Mouse (Mus musculus) ovary, adult 18-20 months (tissue): Measurements from ENCODE around the gene Sema4b.

ENCODE experiments used
- DNase-seq: peaks from one replicate; pipeline ENCODE4 v3.0.0; 2022; ENCODE audit warnings: low spot score, mixed read lengths

Gene Sema4b

GRCm38 (mm10) chr7:80216566-80216965 lies 29.9 kb downstream of the Sema4b start:
- DNase-seq: no peak

- DNase-seq: no peak
Measured at GRCm38 (mm10) chr7:80218666-80219065, 32.0 kb downstream of the Sema4b start.

- no peak for DNase-seq
Measured at GRCm38 (mm10) chr7:80220237-80220797, 33.7 kb downstream of the Sema4b start.

- DNase-seq: no peak
Measured at GRCm38 (mm10) chr7:80221179-80221750, 34.6 kb downstream of the Sema4b start.

GRCm38 (mm10) chr7:80227065-80227464 lies 40.4 kb downstream of the Sema4b start:
- DNase-seq: no peak

GRCm38 (mm10) chr7:80230196-80230595 lies 43.6 kb downstream of the Sema4b start:
- DNase-seq: no peak

GRCm38 (mm10) chr7:80231971-80232488 lies 45.4 kb downstream of the Sema4b start:
- no peak for DNase-seq

- peak; percentile 97 for DNase-seq
Measured at GRCm38 (mm10) chr7:80232489-80233029, 45.9 kb downstream of the Sema4b start, which contains the start of the genes Cib1 and Gdpgp1. Cib1 (minus strand) TSS chr7:80232813. Gdpgp1 (plus strand) TSS chr7:80232865.

GRCm38 (mm10) chr7:80233799-80234198 lies 47.2 kb downstream of the Sema4b start:
- no peak for DNase-seq

- no peak for DNase-seq
Measured at GRCm38 (mm10) chr7:80238542-80238941, 51.9 kb downstream of the Sema4b start.

- DNase-seq: no peak
Measured at GRCm38 (mm10) chr7:80241661-80242060, 55.0 kb downstream of the Sema4b start.

GRCm38 (mm10) chr7:80244851-80245250 lies 58.2 kb downstream of the Sema4b start:
- DNase-seq: no peak

- peak; percentile 97 for DNase-seq
Measured at GRCm38 (mm10) chr7:80246148-80246721, 59.6 kb downstream of the Sema4b start, which contains the start of gene Ttll13. Ttll13 (plus strand) TSS chr7:80246376.

GRCm38 (mm10) chr7:80246859-80247258 lies 60.2 kb downstream of the Sema4b start:
- DNase-seq: no peak

GRCm38 (mm10) chr7:80252437-80252836 lies 65.8 kb downstream of the Sema4b start:
- no peak for DNase-seq

- DNase-seq: no peak
Measured at GRCm38 (mm10) chr7:80252886-80253285, 66.2 kb downstream of the Sema4b start.

- DNase-seq: no peak
Measured at GRCm38 (mm10) chr7:80255981-80256380, 69.3 kb downstream of the Sema4b start.

GRCm38 (mm10) chr7:80257706-80258105 lies 71.1 kb downstream of the Sema4b start:
- no peak for DNase-seq

GRCm38 (mm10) chr7:80260625-80261371 lies 74.2 kb downstream of the Sema4b start, which contains the start of gene Ngrn:
Ngrn (plus strand) TSS chr7:80261215.
- DNase-seq: peak; percentile 72

- DNase-seq: no peak
Measured at GRCm38 (mm10) chr7:80261372-80261990, 74.8 kb downstream of the Sema4b start.

- no peak for DNase-seq
Measured at GRCm38 (mm10) chr7:80264606-80265005, 78.0 kb downstream of the Sema4b start.

GRCm38 (mm10) chr7:80267764-80268163 lies 81.1 kb downstream of the Sema4b start:
- no peak for DNase-seq
